Mouse (Mus musculus): ENCODE results near the gene Ctc1.

The Ctc1 gene

GRCm38 (mm10) chr11:69050748-69051147 lies 35.0 kb downstream of the Ctc1 start:
- no peak for DNase-seq (ENCODE audit: low spot score in 2 of 2)

GRCm38 (mm10) chr11:69051771-69052170 lies 36.1 kb downstream of the Ctc1 start:
- no peak for DNase-seq (ENCODE audit: low spot score in 2 of 2)

DNA sequence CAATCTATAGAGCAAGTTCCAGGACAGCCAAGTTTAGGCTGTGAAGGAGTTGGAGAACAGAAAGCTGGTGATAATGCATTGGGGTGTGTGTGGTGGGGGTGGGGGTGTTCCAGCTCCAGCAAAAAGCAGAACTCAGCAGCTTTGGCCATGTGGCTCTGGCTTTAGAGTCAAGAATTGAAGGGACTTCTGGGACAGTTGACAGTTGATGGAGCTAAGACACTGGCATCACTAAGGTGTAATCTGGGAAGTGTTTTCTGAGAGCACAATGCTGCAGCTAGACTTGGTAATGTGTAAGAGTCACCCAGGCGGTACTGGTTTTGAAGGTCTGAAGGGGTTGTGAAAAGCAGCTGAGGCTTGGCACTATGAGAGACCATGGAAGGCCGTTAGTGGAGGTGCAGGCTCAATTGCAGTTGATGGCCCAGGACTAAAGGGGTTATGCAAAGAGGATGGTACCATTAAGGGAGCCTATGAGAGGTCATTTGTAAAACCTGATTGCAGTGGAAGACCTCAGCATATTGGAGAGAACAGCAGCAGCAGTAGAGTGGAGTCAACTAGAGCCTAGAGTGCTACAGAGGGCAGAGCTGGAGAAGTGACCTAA lies 37.2 kb downstream of the Ctc1 start:
- no peak for DNase-seq (ENCODE audit: low spot score in 2 of 2)

DNA sequence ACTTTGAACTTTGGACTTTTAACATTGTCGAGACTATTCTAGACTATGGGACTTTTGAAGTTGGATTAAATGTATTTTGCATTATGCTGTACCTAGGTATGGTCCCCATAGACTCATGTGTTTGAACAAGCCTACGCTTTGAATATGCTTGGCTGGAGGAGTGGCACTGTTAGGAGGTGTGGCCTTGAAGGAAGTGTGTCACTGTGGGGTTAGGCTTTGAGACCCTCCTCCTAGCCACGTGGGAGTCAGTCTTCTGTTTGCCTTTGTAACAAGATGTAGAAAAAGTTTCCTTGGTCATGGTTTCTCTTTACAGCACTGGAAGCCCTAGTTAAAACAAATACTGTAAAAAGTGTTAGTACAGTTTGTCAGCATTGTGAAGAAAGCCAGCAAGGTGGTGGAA lies 38.1 kb downstream of the Ctc1 start:
- DNase-seq (ENCODE audit: low spot score in 2 of 2) = no peak

- DNase-seq (ENCODE audit: low spot score in 2 of 2) = no peak
Measured at GRCm38 (mm10) chr11:69058265-69058664, 42.6 kb downstream of the Ctc1 start.

- no peak for DNase-seq (ENCODE audit: low spot score in 2 of 2)
Measured at GRCm38 (mm10) chr11:69058729-69059356, 43.1 kb downstream of the Ctc1 start.

DNA sequence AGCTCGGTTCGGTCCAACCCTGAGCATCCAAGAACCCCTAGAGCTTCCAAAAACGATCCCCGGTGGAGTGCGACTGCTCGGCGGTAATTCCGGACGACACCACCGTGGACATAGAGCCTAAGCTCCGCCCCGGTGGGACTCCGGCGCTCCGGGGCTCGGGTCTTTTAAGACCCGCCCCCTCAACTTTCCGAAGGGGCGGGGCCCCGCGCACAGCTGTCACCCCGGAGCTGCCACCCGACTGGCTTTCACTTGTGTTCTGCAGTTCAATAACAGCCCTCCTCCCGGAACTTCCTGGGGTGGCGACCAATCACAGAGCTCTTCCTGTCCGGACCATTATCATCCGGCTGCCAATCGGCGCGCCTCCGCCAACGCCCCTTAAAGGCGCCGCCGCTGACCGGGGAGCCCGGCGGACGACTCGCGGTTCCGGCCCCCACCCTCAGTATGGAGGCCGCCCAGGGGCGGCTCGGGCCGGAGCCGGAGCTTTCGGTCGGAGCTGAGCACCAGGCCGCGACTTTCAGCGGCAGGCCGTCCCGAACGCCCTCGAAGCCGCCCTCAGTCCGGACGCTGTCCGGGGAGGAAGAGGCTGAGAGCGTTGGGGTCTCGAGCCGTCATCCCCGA lies 43.8 kb downstream of the Ctc1 start, which contains the start of gene Borcs6:
Gene Borcs6 (plus strand): TSS at position 361 of the 618 bp plus-strand sequence.
- peak; percentile 95 to 97 for DNase-seq (ENCODE audit: low spot score in 2 of 2)

GRCm38 (mm10) chr11:69059975-69060411 lies 44.3 kb downstream of the Ctc1 start:
- no peak for DNase-seq (ENCODE audit: low spot score in 2 of 2)

DNA sequence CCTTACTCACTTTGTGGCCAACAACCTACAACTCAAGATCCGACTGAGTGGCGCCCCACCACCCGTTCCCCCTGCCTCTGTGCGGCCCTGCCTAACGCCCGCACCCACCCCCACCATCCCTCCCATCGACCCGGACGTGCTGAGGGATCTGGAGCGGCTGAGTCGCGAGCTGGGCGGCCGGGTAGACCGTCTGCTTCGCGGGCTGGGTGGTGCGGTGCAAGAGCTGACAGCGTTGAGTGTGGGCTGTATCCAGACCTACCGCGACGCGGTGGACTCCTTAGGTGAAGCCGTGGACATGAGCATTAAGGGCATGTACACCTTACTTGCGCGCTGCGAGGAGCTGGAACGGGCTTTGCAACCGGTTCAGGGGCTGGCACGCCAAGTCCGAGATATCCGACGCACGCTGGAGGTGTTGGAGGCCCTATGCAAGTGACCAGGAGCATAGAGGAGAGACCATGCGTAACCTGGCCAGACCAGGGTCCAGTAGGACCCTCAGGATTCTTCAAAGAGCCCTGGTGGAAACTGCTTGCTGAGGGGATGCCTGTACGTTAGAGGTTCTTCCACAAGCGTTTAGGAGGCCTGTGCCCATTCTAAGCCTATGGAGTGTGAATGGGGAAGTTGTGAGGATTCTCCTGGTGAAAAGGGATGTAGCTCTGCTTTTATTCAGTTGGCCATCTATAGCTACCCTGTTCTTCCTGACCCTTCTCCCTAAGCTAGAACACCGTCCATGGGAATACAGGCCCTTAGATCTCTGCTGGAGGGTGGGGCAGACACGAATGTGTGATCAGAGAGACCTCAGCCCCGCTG lies 44.9 kb downstream of the Ctc1 start:
- DNase-seq (ENCODE audit: low spot score in 2 of 2) = peak in 1 of 2 experiments; percentile 29

DNA sequence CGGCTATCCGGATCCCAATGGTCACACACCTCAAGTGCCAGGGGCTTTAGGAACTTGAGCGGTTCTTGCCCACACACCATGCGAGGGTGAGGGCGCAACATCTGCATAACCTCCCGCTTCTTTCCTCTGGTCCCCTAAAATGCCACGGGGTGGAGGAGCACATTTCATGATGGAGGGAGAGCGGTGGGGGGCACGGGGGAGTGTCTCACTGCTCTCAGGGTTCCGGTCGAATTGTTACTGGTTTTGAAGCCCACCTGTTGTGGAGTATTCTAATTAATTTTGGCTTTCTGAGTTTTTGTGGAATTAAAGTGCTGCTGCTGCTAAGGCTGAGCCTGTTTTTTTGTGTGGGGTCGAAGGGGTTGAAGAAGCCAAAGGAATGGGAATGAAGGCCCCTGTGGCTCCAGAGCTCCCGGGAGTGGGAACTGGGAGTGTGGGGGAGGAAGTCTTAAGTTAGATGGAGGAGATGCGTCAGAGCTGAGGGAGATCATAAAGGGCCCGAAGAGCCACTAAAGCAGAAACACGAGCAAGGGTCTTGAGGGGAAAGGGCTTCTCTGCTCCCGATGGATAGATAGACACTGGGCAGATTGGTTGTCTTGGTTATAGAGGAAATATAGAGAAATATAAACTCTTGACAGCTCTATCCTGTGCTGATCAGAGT lies 45.7 kb downstream of the Ctc1 start:
- no peak for DNase-seq (ENCODE audit: low spot score in 2 of 2)

DNA sequence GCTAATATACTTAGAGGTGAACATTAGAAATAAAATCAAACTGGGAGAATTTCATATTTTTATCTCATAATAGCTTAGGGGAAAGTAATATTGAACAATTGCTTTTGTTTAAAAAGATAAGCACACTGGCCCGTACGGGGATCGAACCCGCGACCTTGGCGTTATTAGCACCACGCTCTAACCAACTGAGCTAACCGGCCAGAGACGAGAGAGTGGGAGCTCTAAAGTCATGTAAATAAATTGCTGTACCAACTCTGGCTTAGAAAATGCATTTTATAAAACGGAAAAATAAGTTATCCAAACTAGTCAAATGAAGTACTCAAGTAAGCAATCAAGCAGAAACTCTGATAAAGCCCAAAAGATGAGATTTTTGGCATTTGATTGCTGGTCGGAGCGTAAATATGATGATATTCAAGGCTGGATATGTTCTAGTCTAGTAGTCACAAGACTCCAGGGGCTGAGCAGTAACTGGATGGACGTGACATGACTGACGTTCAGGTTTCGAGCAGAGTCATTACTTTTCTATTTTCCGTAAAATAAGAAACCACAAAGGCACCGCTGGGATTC lies 46.6 kb downstream of the Ctc1 start:
- peak; percentile 84 to 85 for DNase-seq (ENCODE audit: low spot score in 2 of 2)

GRCm38 (mm10) chr11:69062761-69063224 lies 47.1 kb downstream of the Ctc1 start:
- peak; percentile 98 to 99 for DNase-seq (ENCODE audit: low spot score in 2 of 2)

DNA sequence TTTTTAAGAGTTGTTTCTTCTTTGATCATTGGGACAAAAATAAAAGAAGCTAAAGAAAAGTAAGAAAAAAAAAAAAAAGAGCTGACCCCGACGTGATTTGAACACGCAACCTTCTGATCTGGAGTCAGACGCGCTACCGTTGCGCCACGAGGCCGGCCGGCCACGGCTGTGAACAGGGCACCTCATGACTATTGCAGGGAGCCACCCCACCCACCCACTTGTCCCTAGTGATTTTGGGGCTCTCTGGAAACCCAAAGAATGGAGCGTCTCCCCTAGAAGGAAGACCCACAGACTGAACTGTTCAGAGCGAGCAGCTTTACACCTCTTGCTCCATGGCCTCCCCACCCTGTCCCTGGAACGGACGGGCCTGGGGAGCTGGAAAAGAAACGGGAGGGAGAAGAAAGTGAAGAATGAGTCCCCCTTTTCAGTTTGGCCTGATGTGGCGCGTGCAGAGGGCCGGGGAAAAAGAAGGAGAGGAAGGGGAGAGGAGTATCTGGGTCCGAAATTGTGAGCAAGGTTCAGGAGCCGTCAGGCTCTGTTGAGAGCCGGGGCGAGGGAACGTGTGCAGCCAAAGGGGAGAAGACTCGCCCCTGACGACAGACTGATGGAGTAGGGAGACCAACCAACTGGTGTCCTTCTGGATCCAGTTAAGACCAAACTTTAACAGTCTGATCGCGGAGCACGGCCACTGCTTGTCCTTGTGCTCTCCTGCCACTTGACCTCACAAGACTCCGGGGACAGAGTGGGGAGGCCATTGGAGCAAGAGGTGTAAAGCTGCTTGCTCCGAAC lies 47.9 kb downstream of the Ctc1 start:
- peak; percentile 65 to 78 for DNase-seq (ENCODE audit: low spot score in 2 of 2)

DNA sequence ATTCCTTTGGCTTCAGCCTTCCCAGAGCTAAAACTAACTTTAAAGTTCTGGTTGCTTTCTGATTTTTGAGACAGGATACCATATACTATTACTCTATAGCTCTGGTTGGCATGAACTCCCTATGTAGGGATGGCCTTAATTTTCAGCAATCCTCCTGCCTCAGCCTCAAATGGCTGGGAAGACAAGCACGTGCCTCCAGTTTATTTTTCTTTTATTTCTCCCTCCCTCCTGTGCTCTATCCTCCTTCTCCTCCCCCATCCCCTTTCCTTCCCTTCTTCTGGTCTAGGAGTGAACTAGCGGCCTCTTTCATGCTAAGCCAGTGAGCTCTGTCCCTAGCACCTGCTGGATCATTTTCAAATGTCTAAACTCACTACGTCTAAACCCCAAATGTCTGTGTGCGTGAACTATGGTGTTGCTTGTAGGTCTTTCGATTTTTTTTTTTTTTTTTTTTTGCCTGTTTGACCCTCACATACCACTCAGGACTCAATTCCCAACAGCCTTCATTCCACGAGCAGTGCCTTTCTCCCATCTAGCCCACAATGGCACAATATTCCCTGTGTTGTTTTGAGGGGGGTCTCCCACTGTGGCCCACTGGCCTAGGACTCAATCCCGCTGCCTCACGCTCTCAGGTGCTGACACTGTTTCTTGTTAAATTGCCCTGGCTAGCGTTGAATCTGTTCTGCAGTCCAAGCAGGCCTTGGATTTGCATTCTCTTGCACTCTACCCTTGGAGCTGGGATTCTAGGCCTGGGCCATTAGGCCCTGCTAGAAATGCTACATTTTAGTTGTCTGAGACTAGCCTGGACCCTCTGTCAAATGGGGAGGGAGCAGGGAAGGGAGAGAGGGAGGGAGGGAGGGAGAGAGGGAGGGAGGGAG lies 48.8 kb downstream of the Ctc1 start:
- no peak for DNase-seq (ENCODE audit: low spot score in 2 of 2)

GRCm38 (mm10) chr11:69065394-69065925 lies 49.7 kb downstream of the Ctc1 start:
- no peak for DNase-seq (ENCODE audit: low spot score in 2 of 2)

DNA sequence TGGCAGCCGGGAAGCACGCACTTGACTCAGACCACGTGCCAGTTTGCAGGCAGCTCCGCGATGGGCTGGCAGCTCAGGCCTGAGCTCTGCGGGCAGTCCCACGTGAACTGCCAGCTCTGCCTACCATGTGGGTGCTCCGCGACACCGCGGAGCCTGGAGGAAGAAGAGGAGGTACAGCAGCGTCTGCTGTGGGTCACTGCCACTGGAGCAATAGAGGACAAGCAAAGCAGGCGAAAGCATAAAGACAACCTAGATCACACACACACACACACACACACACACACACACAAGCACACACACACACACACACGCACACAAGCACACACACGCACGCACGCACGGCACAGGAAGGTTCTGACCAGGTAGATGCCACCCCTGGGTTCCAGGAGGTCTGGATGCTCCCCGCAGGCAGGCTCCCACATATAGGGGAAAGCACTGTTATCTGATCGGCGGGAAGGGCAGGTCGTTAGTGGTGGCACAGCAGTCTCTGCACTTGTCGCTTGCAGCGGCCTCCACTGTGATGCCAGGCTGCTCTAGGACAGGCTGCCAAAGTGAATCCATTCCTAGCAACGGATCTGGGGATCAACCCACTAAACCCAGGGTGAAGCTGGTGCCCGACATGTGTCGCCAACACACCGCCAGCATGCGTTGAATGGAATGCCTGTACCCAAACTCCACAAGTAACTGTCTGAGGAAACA lies 50.6 kb downstream of the Ctc1 start:
- DNase-seq (ENCODE audit: low spot score in 2 of 2) = peak; percentile 52 to 59

DNA sequence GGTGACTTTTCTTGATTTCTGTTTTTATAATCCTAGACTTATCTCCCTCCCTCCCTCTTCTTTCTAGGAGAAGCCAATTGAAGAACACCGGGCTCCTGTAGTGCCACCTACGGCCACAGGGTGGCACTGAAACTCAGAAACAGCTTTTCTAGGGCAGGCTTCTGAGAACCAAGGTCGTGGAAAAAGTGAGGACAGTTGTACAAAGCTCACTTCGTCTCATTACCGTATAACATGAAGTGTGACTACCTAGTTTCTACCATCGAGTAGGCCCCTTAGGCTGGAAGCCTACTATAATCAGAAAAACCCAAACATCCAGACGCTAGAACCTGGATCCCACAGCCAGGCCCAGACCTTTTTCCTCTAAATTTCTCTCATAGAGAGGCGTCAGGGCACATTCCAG lies 51.2 kb downstream of the Ctc1 start:
- DNase-seq (ENCODE audit: low spot score in 2 of 2) = peak; percentile 86 to 92

- DNase-seq (ENCODE audit: low spot score in 2 of 2) = no peak
Measured at GRCm38 (mm10) chr11:69067601-69068000, 51.9 kb downstream of the Ctc1 start.

DNA sequence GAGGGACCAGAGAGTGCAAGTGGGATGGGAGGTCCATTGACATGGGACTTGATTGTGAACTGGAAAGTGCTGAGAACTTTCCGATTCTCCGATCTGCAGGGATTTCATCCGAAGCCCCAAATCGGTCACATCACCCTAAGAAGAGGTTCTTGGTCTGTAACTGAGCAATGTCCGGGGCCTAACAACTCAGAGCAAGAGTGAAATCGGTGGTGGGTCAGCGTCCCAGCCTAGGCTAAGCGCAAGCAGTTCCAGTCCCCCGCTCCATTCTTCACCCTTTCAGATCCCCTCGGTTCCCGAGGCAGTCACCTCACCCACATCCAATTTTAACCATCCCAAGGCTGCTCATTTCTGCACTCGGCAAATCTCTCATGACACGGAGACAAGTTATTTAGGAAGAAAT lies 54.4 kb downstream of the Ctc1 start:
- DNase-seq (ENCODE audit: low spot score in 2 of 2) = no peak

Measured in frontal cortex, postnatal 36 days (tissue).